Mouse (Mus musculus) CH12.LX (cell line): ENCODE results near the gene Gm43064. TPM values are rescaled to one million over a fixed set of nuclear protein-coding genes. Genes with fewer than 3 reads are reported as not detected.

ENCODE experiments used
- DNase-seq: peaks from one replicate; pipeline ENCODE4 v3.0.0-alpha.2; 2013; ENCODE audit errors: extremely low read depth
- H3K27ac ChIP-seq: 2 replicates; pipeline ENCODE4 v1.5.1; 2012; ENCODE audit warnings: low read depth, mild to moderate bottlenecking, control low read depth, moderate library complexity; ENCODE audit not compliant: insufficient read depth
- H3K27me3 ChIP-seq: replicated peaks from 2 replicates; pipeline ENCODE3; 2012; ENCODE audit warnings: inconsistent platforms
- H3K36me3 ChIP-seq, 2 experiments: replicated peaks in 1 of 2; 2 replicates each; pipeline versions ENCODE3 to v1.6.1; 2012; ENCODE audit warnings: inconsistent platforms in 1 of 2, low read length in 1 of 2, mild to moderate bottlenecking in 1 of 2, mixed read lengths in 1 of 2, moderate library complexity in 1 of 2; ENCODE audit not compliant: control insufficient read depth in 1 of 2, insufficient read depth in 1 of 2
- H3K4me1 ChIP-seq, 2 experiments: 2 replicates each; pipeline ENCODE4 v1.6.1; 2012; ENCODE audit warnings: inconsistent platforms in 1 of 2, moderate library complexity in 1 of 2; ENCODE audit not compliant: insufficient read depth in 2 of 2, control insufficient read depth in 1 of 2
- H3K4me2 ChIP-seq: 2 replicates; pipeline ENCODE4 v1.6.1; 2012; ENCODE audit warnings: low read depth, mild to moderate bottlenecking, control low read depth; ENCODE audit not compliant: poor library complexity, insufficient read depth, severe bottlenecking
- H3K4me3 ChIP-seq, 3 experiments: fragments of 150-350 bp in 1 of 3; sonication (generic) in 1 of 3; replicated peaks in 1 of 3; 2 replicates each; pipeline versions ENCODE3 to v1.5.1; 2011 to 2012; ENCODE audit warnings: low read depth in 2 of 3, low read length in 2 of 3, mild to moderate bottlenecking in 2 of 3, moderate library complexity in 2 of 3, control low read depth in 1 of 3, improper control_type of control experiment in 1 of 3, inconsistent platforms in 1 of 3, mixed read lengths in 1 of 3; ENCODE audit not compliant: poor library complexity in 1 of 3
- H3K79me2 ChIP-seq: replicated peaks from 2 replicates; pipeline ENCODE4 v1.6.1; 2012; ENCODE audit warnings: mild to moderate bottlenecking, moderate library complexity; ENCODE audit not compliant: control insufficient read depth, poor library complexity, insufficient read depth, severe bottlenecking; ENCODE audit errors: extremely low read depth
- H3K9ac ChIP-seq: 2 replicates; pipeline ENCODE4 v1.6.1; 2012; ENCODE audit warnings: low read depth, mild to moderate bottlenecking, control low read depth, moderate library complexity; ENCODE audit not compliant: insufficient read depth
- H3K9me3 ChIP-seq: replicated peaks from 2 replicates; pipeline ENCODE3; 2012; ENCODE audit warnings: low read length, inconsistent platforms, mixed read lengths
- BHLHE40 ChIP-seq: IDR thresholded peaks from 2 replicates; pipeline ENCODE4 v1.6.1; 2011; ENCODE audit warnings: mild to moderate bottlenecking, low read depth, low read length, improper control_type of control experiment
- CHD1 ChIP-seq: IDR thresholded peaks from 2 replicates; pipeline ENCODE4 v1.6.1; 2012; ENCODE audit warnings: low read depth, low read length, improper control_type of control experiment, inconsistent platforms
- CHD2 ChIP-seq: IDR thresholded peaks from 2 replicates; pipeline ENCODE4 v1.6.1; 2011; ENCODE audit warnings: low read length, improper control_type of control experiment
- ELF1 ChIP-seq: IDR thresholded peaks from 2 replicates; pipeline ENCODE4 v1.6.1; 2014; ENCODE audit warnings: low read depth, mild to moderate bottlenecking, inconsistent platforms, low read length, improper control_type of control experiment
- EP300 ChIP-seq: IDR thresholded peaks from 2 replicates; pipeline ENCODE4 v1.6.1; 2011; ENCODE audit warnings: low read length, improper control_type of control experiment
- HCFC1 ChIP-seq: IDR thresholded peaks from 2 replicates; pipeline ENCODE4 v1.6.1; 2012; ENCODE audit warnings: low read depth, mild to moderate bottlenecking, inconsistent platforms, low read length, improper control_type of control experiment
- KAT2A ChIP-seq: IDR thresholded peaks from 2 replicates; pipeline ENCODE4 v1.6.1; 2012; ENCODE audit warnings: low read length, improper control_type of control experiment, inconsistent platforms; ENCODE audit not compliant: insufficient replicate concordance
- MAX ChIP-seq: IDR thresholded peaks from 2 replicates; pipeline ENCODE4 v1.6.1; 2011; ENCODE audit warnings: low read length, improper control_type of control experiment
- MEF2A ChIP-seq: IDR thresholded peaks from 2 replicates; pipeline ENCODE4 v1.6.1; 2014; ENCODE audit warnings: low read depth, mild to moderate bottlenecking, inconsistent platforms, low read length, improper control_type of control experiment, borderline replicate concordance
- MXI1 ChIP-seq: IDR thresholded peaks from 2 replicates; pipeline ENCODE4 v1.6.1; 2011; ENCODE audit warnings: mild to moderate bottlenecking, low read depth, low read length, improper control_type of control experiment
- MYC ChIP-seq: IDR thresholded peaks from 2 replicates; pipeline ENCODE4 v1.6.1; 2011; ENCODE audit warnings: low read depth, mild to moderate bottlenecking, improper control_type of control experiment, low read length
- NRF1 ChIP-seq: IDR thresholded peaks from 2 replicates; pipeline ENCODE4 v1.6.1; 2014; ENCODE audit warnings: low read depth, mild to moderate bottlenecking, inconsistent platforms, low read length, improper control_type of control experiment, moderate library complexity
- POLR2A ChIP-seq: IDR thresholded peaks from 2 replicates; pipeline ENCODE4 v1.6.1; 2011; ENCODE audit warnings: low read depth, mild to moderate bottlenecking, improper control_type of control experiment, low read length
- RCOR1 ChIP-seq: conservative IDR thresholded peaks from 2 replicates; pipeline ENCODE4 v1.6.1; 2012; ENCODE audit warnings: low read depth, mild to moderate bottlenecking, inconsistent platforms, low read length, improper control_type of control experiment
- SIN3A ChIP-seq: IDR thresholded peaks from 2 replicates; pipeline ENCODE4 v1.6.1; 2012; ENCODE audit warnings: low read length, improper control_type of control experiment, inconsistent platforms
- TCF12 ChIP-seq: IDR thresholded peaks from 2 replicates; pipeline ENCODE4 v1.6.1; 2014; ENCODE audit warnings: low read depth, mild to moderate bottlenecking, inconsistent platforms, low read length, improper control_type of control experiment
- UBTF ChIP-seq: IDR thresholded peaks from 2 replicates; pipeline ENCODE4 v1.6.1; 2012; ENCODE audit warnings: low read depth, mild to moderate bottlenecking, inconsistent platforms, low read length, improper control_type of control experiment, moderate library complexity
- ZMIZ1 ChIP-seq: IDR thresholded peaks from 2 replicates; pipeline ENCODE4 v1.6.1; 2012; ENCODE audit warnings: low read depth, mild to moderate bottlenecking, inconsistent platforms, low read length, improper control_type of control experiment
- ZNF384 ChIP-seq: IDR thresholded peaks from 2 replicates; pipeline ENCODE4 v1.6.1; 2012; ENCODE audit warnings: low read depth, low read length, improper control_type of control experiment, inconsistent platforms
- dilution Hi-C: fragments of 300-500 bp; cut with MboI; formaldehyde crosslinking; loops from 2 replicates; pipeline ENCODE4 v1.14.3; 2020; ENCODE audit warnings: low sequenced_read_pairs; ENCODE audit not compliant: extremely low pct_unique_long_range_greater_than_20kb, extremely low pct_ligation_motif_present
- in situ Hi-C: fragments of 300-500 bp; cut with MboI; formaldehyde crosslinking; loops from 3 replicates; pipeline ENCODE4 v1.14.3; 2019; ENCODE audit warnings: low sequenced_read_pairs, low pct_ligation_motif_present, low pct_unique_long_range_greater_than_20kb, mixed read lengths
- polyA plus RNA-seq: library from polyadenylated mRNA; unstranded; fragments of >175 nt; gene quantifications from 2 replicates; pipeline ENCODE4 v1.2.1, GENCODE M21; 2012; ENCODE audit warnings: low read depth; ENCODE audit not compliant: insufficient read length
- total RNA-seq, 2 experiments: library from RNA; depleted of rRNA; stranded (reverse); fragments of 300-350 nt in 1 of 2; fragments of >200 nt in 1 of 2; gene quantifications; 2 replicates each; pipeline ENCODE4 v1.2.3; 2012 to 2014

Gm43064 gene
- total and polyA plus RNA-seq, 3 experiments, result 0.91 to 3.1 TPM; not detected in 1

DNA sequence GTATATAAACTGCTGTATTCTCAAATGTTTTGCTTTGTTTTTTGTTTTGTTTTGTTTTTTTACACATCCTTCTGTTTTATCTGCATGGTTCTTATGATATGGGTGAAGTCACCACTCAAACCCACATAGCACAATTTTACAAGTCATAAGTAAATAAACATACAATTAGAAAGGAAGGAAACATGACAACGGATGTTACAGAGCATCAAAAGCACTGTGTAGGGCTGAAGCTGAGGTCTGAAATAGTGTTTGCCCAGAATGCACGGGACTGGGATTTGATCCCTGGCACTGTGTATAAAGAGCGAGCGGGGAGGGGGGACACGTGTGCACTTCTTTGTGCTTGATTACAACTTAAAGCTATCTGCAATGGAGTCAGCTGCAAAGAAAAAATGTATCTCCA is 28.6 kb upstream of the Gm43064 start:
- peak overlapping the region; percentile 61 for H3K4me2 ChIP-seq
- H3K27ac ChIP-seq, result 0 out of 2 replicates have a peak overlapping the region, but pooled peaks have one; percentile 52
- no peaks in the 10 kb centered on the region for H3K9me3 ChIP-seq
- dilution Hi-C loops (no loop called here), in situ Hi-C loops (no loop called here)
- H3K27me3 ChIP-seq, result no peaks in the 10 kb centered on the region
- H3K4me3 ChIP-seq, result no peak overlapping the region
- DNase-seq, result no peak
- peaks cover 33 to 85% of the 10 kb centered on the region in 2 experiments for H3K4me1 ChIP-seq
- TF ChIP-seq EP300 (no peak), BHLHE40 (peak; percentile 42)
- H3K79me2 ChIP-seq, result peaks cover 88% of the 10 kb centered on the region
- peak overlapping the region; percentile 59; the same call in 1 of the 2 replicates for H3K9ac ChIP-seq
- peaks cover 11 to 16% of the 10 kb centered on the region in 2 experiments for H3K36me3 ChIP-seq

DNA sequence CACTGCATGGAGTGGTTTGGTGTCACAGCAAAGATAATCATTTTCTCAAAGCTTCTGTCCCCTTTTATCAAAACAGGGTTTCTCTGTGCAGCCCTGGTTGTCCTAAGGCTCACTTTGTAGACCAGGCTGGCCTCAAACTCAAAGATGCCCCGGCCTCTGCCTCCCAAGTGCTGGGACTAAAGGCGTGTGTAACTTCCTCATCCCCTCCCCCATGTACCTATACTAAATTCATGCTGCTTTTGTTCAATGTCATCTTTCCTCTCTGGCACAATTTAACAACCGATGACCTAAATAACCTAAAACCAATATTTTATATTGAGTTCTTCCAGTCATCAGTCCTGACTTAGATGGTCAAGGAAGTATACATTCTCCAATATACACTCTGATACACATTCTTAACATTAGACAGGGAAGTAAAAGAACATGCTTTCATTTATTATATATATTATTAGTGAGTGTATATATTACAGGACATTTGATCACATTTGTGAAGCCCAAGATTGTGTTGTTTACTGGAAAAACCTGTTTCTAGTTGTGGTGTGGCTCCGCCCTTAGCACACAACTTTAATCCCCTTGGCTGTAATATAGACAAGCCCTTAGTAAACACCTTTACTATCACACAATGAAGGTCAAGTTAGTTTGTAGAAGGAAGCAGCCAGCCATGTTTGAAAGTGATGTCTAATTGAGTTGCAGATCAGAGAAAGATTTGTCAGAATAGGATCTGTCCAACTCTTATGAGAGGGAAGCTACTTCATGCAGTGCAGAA is 26.3 kb upstream of the Gm43064 start:
- H3K79me2 ChIP-seq, result peaks cover 93% of the 10 kb centered on the region
- no peak overlapping the region for H3K4me3 ChIP-seq
- H3K4me1 ChIP-seq, result peaks cover 26 to 91% of the 10 kb centered on the region in 2 experiments
- H3K36me3 ChIP-seq, result peaks cover 0 to 5% of the 10 kb centered on the region in 2 experiments
- H3K27ac ChIP-seq, result peak overlapping the region; percentile 75
- dilution Hi-C loops, result no loop called here
- no peak for DNase-seq
- no peak; the same call in 1 of the 2 replicates for TF ChIP-seq SIN3A
- TF ChIP-seq HCFC1, result no peak
- TF ChIP-seq UBTF, result no peak
- TF ChIP-seq BHLHE40, result 0 out of 2 replicates have a peak, but pooled peaks have one; percentile 10
- TF ChIP-seq TCF12, result 0 out of 2 replicates have a peak, but pooled peaks have one; percentile 26
- peak; percentile 50; the same call in 1 of the 2 replicates for TF ChIP-seq MXI1
- 0 out of 2 replicates have a peak, but pooled peaks have one; percentile 41 for TF ChIP-seq MYC
- TF ChIP-seq EP300, result peak; percentile 39
- TF ChIP-seq MEF2A, result no peak
- peak; percentile 38; the same call in 1 of the 2 replicates for TF ChIP-seq MAX
- TF ChIP-seq CHD1, result 0 out of 2 replicates have a peak, but pooled peaks have one; percentile 51
- TF ChIP-seq KAT2A, result no peak
- TF ChIP-seq ZMIZ1, result no peak
- peak; percentile 60; the same call in 1 of the 2 replicates for TF ChIP-seq CHD2
- TF ChIP-seq ZNF384, result no peak
- TF ChIP-seq ELF1, result peak; percentile 60; the same call in 1 of the 2 replicates
- 0 out of 2 replicates have a peak, but pooled peaks have one; percentile 34 for TF ChIP-seq RCOR1
- TF ChIP-seq NRF1, result no peak
- TF ChIP-seq POLR2A, result no peak
- in situ Hi-C loops, result no loop called here
- H3K4me2 ChIP-seq, result peak overlapping the region; percentile 64; the same call in 1 of the 2 replicates
- no peaks in the 10 kb centered on the region for H3K9me3 ChIP-seq
- no peaks in the 10 kb centered on the region for H3K27me3 ChIP-seq
- no peak overlapping the region for H3K9ac ChIP-seq
